Mouse (Mus musculus) limb, embryonic 15.5 days (tissue): ENCODE data around the gene Cd9. TPM values are rescaled to one million over a fixed set of nuclear protein-coding genes. Genes with fewer than 3 reads are reported as not detected.

Experiments used
- ATAC-seq: fragments of 200-750 bp; cut with Nextera tagmentation; 2 replicates; pipeline ENCODE4 v1.8.0; 2017; ENCODE audit warnings: low read depth, moderate TSS enrichment; ENCODE audit not compliant: insufficient number of reproducible peaks, low FRiP score, low TSS enrichment
- H3K27ac ChIP-seq: fragments of 300-500 bp; sonication (generic); 2 replicates; pipeline ENCODE4 v1.5.1; 2015; ENCODE audit warnings: moderate library complexity, mild to moderate bottlenecking, inconsistent platforms
- H3K27me3 ChIP-seq: fragments of 300-500 bp; sonication (generic); 2 replicates; pipeline ENCODE4 v1.6.1; 2015; ENCODE audit warnings: inconsistent platforms
- H3K36me3 ChIP-seq: fragments of 300-500 bp; sonication (generic); 2 replicates; pipeline ENCODE4 v1.6.1; 2015; ENCODE audit warnings: inconsistent platforms
- H3K4me1 ChIP-seq: fragments of 300-500 bp; sonication (generic); 2 replicates; pipeline ENCODE4 v1.6.1; 2015; ENCODE audit warnings: inconsistent platforms
- H3K4me2 ChIP-seq: fragments of 300-500 bp; sonication (generic); 2 replicates; pipeline ENCODE4 v1.6.1; 2015; ENCODE audit warnings: mild to moderate bottlenecking, inconsistent platforms
- H3K4me3 ChIP-seq: fragments of 300-500 bp; sonication (generic); 2 replicates; pipeline ENCODE4 v1.5.1; 2015; ENCODE audit warnings: mild to moderate bottlenecking, inconsistent platforms
- H3K9ac ChIP-seq: fragments of 300-500 bp; sonication (generic); 2 replicates; pipeline ENCODE4 v1.6.1; 2015; ENCODE audit warnings: inconsistent platforms
- H3K9me3 ChIP-seq: fragments of 300-500 bp; sonication (generic); 2 replicates; pipeline ENCODE4 v1.6.1; 2016; ENCODE audit warnings: inconsistent platforms
- WGBS: fragments of 180-500 bp; shearing (Covaris S2); methylation state at CpG from one replicate; pipeline ENCODE4 v1.1.7; 2015; 5-methylcytosine and 5-hydroxymethylcytosine counted together
- polyA plus RNA-seq: library from polyadenylated mRNA; unstranded; fragments of >200 nt; fragmentation: Nextera tagmentation; extraction: Ambion mirVana; gene quantifications from 2 replicates; pipeline ENCODE4 v1.2.1, GENCODE M21; 2015

Gene Cd9
- polyA plus RNA-seq = 490 and 511 TPM in 2 replicates

DNA sequence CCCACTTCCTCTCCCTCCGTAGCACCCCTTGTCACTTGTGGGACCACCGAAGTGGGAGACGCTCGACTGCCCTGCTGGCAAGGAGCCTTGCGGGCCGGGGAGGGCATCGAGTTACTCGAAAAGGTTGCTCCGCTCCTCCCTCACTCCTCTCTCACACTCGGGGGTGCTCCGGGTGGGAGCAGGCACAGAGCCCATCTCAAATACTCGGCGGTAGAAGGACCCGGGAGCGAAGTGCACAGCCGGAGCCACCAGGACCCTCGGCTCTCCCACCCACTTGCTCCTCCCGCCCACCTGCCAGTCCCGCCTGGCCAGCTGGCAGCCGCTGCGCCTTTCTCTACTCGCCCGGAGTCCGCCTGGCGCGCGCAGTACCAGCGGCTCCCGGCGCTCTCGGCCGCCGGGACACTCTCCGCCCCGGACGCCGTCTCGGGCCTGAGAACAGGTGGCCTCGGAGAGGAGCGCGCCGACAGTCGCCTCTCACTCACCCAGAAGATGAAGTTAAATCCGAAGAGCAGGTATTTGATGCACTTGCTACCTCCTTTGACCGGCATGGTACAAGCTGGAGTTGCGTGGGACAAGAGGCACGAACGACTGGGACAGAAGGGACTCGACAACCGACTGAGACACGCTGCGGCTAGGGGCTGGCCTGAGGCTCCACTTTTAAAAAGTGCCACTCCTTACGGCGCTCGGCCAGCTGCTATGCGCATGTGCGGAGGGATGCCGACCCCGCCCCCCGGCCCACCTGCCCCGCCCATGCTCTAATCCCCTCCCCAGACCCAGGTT is at the start of gene Cd9:
Cd9 (minus strand) TSS at position 700 of the 780 bp plus-strand sequence.
- WGBS = 1% methylated on average over 61 of the region's 61 CpGs
- Histone ChIP-seq H3K4me1 (peaks cover 62% of the 10 kb centered on the region), H3K9me3 (no peaks in the 10 kb centered on the region), H3K4me3 (peak within 1 kb of the TSS; percentile 85), H3K4me2 (peak within 1 kb of the TSS; percentile 72), H3K36me3 (0 out of 2 replicates have a peak, but pooled peaks cover 6% of the 10 kb centered on the region), H3K9ac (peak within 1 kb of the TSS; percentile 95), H3K27me3 (no peaks in the 10 kb centered on the region), H3K27ac (peak within 1 kb of the TSS; percentile 94)
- peak; percentile 82 for ATAC-seq

DNA sequence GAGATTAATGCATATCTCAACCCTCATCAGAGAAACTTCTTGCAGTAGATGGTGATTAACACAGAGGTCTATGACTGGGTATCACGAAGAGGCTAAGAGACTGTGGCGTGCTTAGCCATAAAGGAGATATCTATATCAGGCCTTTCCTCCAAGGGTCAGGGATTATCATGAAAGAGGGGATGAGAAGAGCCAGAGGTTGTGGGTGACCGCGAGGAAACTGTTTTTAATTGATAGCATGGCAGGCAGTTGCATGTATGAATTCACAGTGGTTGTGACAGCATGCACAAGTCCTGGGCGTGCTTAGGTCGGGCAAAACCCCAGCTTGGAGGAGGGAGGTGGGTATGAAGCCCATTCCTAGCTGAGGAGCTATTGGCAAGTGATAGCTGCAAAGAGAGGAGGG is 46.7 kb upstream of the Cd9 start:
- Histone ChIP-seq H3K27me3 (no peaks in the 10 kb centered on the region), H3K4me3 (no peak overlapping the region), H3K9ac (no peak overlapping the region), H3K4me2 (no peak overlapping the region), H3K9me3 (no peaks in the 10 kb centered on the region), H3K4me1 (peaks cover 4% of the 10 kb centered on the region; the same call in 1 of the 2 replicates), H3K36me3 (no peaks in the 10 kb centered on the region), H3K27ac (no peak overlapping the region)
- no peak for ATAC-seq
- WGBS = 86% methylated on average over 6 of the region's 6 CpGs

DNA sequence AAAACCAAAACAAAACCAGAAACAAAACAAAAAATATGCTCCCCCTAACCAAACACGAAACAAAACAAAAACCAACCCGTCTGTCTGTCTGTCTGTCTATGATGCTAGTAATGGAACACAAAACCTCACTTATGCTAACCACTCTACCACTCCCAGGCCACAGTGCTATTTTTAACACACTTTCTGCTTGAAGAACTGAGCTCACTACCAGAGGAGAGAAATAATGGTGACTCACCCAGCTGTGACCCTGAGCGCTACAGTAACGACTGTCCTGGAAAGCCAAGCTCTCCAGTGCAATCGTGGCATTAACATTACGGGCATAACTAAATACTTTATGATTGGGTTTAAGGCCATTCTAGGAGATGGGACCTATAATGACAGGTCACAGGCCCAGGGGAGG is 46.2 kb upstream of the Cd9 start:
- H3K27ac ChIP-seq = no peak overlapping the region
- no peaks in the 10 kb centered on the region for H3K36me3 ChIP-seq
- H3K27me3 ChIP-seq = no peaks in the 10 kb centered on the region
- H3K4me1 ChIP-seq = peaks cover 4% of the 10 kb centered on the region; the same call in 1 of the 2 replicates
- WGBS = 82% methylated on average over 6 of the region's 6 CpGs
- H3K9ac ChIP-seq = no peak overlapping the region
- no peaks in the 10 kb centered on the region for H3K9me3 ChIP-seq
- ATAC-seq = no peak
- no peak overlapping the region for H3K4me3 ChIP-seq
- H3K4me2 ChIP-seq = no peak overlapping the region

DNA sequence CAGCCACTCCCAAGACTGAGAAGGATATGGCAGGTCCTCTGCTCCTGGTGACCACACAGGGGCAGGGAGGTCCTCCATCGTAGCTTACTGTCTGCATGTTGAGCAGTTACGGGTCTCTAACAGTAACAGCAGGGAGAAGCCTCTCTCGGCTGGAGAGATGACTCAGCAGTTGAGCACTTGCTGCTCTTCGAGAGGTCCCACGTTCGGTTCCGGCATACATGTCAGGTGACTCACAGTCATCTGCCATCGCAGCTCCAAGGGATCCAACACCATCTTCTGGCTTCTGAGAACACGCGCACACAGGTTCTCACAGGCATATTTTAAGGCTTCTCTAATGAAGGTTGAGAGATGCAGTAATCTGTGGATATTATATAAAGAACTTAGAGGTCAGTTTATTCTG is 45.6 kb upstream of the Cd9 start:
- Histone ChIP-seq H3K27me3 (no peaks in the 10 kb centered on the region), H3K9me3 (no peaks in the 10 kb centered on the region), H3K9ac (no peak overlapping the region), H3K4me2 (no peak overlapping the region), H3K36me3 (no peaks in the 10 kb centered on the region), H3K27ac (no peak overlapping the region), H3K4me3 (no peak overlapping the region), H3K4me1 (peaks cover 4% of the 10 kb centered on the region; the same call in 1 of the 2 replicates)
- WGBS = 78% methylated on average over 10 of the region's 10 CpGs
- no peak for ATAC-seq

DNA sequence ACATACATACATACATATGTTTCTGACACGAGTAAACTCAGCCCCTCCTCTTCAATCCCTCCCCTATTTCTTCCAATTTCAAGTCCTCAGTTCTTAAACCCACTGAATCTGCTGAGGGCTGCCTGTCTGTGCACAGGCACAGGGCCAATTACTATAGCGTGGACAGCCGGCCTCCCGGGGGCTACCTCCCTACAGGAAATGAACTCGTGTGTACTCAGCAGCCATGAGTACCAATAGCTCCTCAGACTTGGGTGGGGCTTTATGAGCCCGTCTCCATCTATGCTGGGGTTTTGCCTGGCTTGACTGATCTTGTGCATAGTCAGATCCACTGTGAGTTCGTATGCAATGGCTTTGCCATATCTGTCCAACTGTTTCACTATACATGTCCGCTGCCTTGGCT is 44.8 kb upstream of the Cd9 start:
- Histone ChIP-seq H3K4me3 (no peak overlapping the region), H3K9me3 (no peaks in the 10 kb centered on the region), H3K27me3 (no peaks in the 10 kb centered on the region), H3K27ac (no peak overlapping the region), H3K4me1 (peaks cover 4% of the 10 kb centered on the region; the same call in 1 of the 2 replicates), H3K9ac (no peak overlapping the region), H3K4me2 (no peak overlapping the region), H3K36me3 (no peaks in the 10 kb centered on the region)
- 39% methylated on average over 8 of the region's 8 CpGs for WGBS
- ATAC-seq = no peak

DNA sequence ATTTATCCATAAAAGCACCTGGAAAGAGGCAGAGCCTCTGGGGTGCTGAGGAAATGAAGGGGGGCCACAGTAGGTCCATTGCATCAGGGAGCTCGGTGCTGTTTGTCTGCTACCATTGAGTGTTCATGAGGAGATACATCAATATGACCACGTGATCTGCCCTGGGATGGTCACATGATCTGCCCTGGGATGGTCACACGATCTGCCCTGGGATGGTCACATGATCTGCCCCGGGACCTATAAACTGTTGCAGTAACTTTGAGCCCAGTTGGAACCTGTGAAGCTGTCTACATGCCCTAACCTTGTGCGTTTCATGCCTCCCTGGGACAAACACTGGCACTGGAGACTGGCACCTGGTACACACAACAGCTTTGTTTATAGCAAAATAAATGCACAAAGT is 43.9 kb upstream of the Cd9 start:
- ATAC-seq = no peak
- WGBS = 76% methylated on average over 5 of the region's 5 CpGs

DNA sequence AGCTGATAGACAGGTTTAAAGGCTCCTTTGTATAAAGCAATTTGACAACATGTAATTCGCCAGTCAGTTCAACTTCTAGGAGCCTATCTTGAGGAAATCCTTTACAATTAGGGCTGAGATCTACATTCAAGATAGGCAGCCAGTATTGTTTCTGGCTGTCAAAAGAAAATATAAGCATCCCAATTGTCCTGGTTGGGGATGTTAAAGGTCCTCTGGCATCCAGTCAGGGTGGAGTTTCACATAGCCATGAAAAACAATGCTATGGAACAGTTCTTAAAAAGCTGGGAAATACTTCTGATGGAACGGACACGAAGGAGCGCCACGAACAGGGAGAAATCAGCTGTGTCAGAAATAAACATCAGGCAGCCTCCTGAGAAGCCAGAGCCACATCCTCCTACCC is 40.4 kb upstream of the Cd9 start:
- Histone ChIP-seq H3K9me3 (no peaks in the 10 kb centered on the region), H3K27ac (no peak overlapping the region), H3K4me1 (peaks cover 4% of the 10 kb centered on the region; the same call in 1 of the 2 replicates), H3K9ac (no peak overlapping the region), H3K4me3 (no peak overlapping the region), H3K36me3 (no peaks in the 10 kb centered on the region), H3K27me3 (no peaks in the 10 kb centered on the region), H3K4me2 (no peak overlapping the region)
- 78% methylated on average over 5 of the region's 5 CpGs for WGBS
- ATAC-seq = no peak

More for the DNA sequence above, 43.9 kb upstream of the Cd9 start:
- Histone ChIP-seq H3K27ac (no peak overlapping the region), H3K4me2 (no peak overlapping the region), H3K27me3 (no peaks in the 10 kb centered on the region), H3K9me3 (no peaks in the 10 kb centered on the region), H3K4me3 (no peak overlapping the region), H3K9ac (no peak overlapping the region), H3K4me1 (peaks cover 4% of the 10 kb centered on the region; the same call in 1 of the 2 replicates), H3K36me3 (no peaks in the 10 kb centered on the region)

DNA sequence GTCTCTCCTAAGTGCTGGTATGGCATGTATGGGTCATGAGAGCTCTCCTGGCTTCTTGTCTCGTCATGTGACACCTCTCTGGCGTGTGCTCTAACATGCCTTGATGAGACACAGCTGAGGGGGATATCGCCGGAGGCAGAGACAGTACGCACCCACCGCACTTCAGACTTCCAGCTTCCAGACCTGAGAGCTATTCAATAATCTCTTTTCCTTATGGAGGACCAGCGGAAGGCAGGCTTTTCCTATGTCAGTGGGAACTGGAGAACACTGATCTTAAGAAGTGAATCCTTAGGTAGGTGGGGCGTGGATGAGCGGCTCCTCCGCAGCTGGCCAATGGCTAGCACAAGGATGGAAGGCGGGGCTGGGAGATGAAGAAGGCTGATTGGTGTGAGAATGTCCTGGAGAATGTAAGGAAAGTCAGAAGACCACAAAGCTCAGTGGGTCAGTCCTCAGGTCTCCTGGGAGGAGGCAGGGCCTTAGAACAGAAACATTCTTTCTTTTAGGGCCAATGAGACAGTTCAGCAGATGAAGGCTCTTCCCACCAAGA is 38.6 kb upstream of the Cd9 start:
- ATAC-seq = no peak
- no peak overlapping the region for H3K9ac ChIP-seq
- H3K9me3 ChIP-seq = no peaks in the 10 kb centered on the region

DNA sequence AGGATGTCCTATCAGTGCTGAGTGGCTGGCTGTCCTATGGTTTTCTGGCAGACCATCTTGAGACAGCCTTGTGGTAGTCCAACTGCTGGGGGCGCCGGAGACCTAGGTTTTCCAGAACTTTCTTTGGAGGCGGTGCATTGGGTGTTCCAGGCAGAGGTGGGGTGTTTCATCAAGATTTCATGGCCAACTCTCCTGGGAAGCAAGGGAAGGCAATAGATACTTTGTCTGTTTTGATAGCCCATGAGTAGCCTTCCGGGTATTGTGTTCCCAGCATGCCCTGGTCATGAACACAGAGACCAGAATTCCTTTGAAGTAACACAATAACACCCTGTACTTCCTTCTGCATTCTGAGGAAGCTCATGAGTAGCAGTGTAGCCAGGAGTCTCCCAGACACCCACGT is 34.9 kb upstream of the Cd9 start:
- Histone ChIP-seq H3K9me3 (no peaks in the 10 kb centered on the region), H3K27ac (no peak overlapping the region), H3K4me3 (no peak overlapping the region), H3K27me3 (no peaks in the 10 kb centered on the region), H3K9ac (no peak overlapping the region), H3K36me3 (no peaks in the 10 kb centered on the region), H3K4me1 (no peaks in the 10 kb centered on the region), H3K4me2 (no peak overlapping the region)
- ATAC-seq = no peak
- 89% methylated on average over 5 of the region's 5 CpGs for WGBS

More for the DNA sequence above, 38.6 kb upstream of the Cd9 start:
- Histone ChIP-seq H3K36me3 (no peaks in the 10 kb centered on the region), H3K27ac (no peak overlapping the region), H3K4me1 (no peaks in the 10 kb centered on the region), H3K27me3 (no peaks in the 10 kb centered on the region), H3K4me3 (no peak overlapping the region), H3K4me2 (no peak overlapping the region)
- 82% methylated on average over 11 of the region's 11 CpGs for WGBS

DNA sequence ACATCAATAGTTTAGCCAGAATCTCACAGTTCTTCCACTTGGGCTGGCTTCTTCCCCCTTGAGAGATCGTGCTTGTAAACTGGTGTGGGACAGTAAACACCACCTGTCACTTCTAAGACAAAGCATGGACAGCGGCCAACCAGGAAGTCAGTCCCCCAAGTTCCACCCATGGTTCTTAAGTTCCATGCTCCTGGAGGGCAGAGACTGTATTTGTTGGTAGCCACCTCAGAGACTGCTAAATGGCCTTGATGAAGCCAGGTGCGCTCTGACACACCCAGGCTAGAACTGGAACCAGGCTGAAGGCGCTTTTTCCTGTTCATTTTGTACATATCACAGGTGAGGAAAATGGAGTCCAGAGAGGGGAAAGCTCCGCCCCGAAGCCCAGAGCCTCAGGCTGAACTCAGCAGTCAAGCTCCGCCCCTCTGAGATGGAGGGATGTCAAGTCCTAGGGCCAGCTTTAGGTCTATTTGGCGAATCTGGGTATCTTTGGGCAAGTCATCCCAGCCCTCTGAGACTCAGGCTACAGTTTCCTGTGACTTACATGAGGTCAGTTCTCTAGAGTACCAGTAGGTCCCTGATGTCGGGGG is 34.1 kb upstream of the Cd9 start:
- Histone ChIP-seq H3K4me3 (no peak overlapping the region), H3K36me3 (no peaks in the 10 kb centered on the region), H3K9me3 (no peaks in the 10 kb centered on the region), H3K4me2 (no peak overlapping the region), H3K27ac (no peak overlapping the region), H3K4me1 (no peaks in the 10 kb centered on the region), H3K9ac (no peak overlapping the region), H3K27me3 (no peaks in the 10 kb centered on the region)
- ATAC-seq = no peak
- WGBS = 88% methylated on average over 9 of the region's 9 CpGs

DNA sequence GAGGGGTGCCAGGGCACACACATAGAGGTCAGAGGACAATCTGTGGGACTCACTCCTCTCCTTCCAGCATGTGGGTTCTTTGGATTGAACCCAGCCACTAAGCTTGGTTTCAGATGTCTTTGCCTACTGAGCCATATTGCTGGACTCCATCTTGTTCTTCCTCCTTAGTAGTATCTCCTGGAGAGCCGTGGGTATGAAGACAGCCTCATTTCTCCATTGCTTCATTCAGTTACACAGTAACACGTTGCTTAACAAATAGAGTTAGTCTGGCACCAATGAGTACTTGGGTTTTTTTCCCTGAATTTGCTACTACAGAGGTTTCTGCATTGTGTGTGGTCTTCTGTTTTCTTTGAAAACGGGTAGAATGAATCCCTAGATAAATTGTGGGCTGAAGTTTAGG is 31.5 kb upstream of the Cd9 start:
- H3K27me3 ChIP-seq = no peaks in the 10 kb centered on the region
- H3K27ac ChIP-seq = no peak overlapping the region
- ATAC-seq = no peak
- WGBS = 61% methylated on average over 3 of the region's 3 CpGs
- H3K36me3 ChIP-seq = no peaks in the 10 kb centered on the region
- no peak overlapping the region for H3K4me3 ChIP-seq
- H3K9ac ChIP-seq = no peak overlapping the region
- no peaks in the 10 kb centered on the region for H3K9me3 ChIP-seq
- 0 out of 2 replicates have a peak, but pooled peaks cover 5% of the 10 kb centered on the region for H3K4me1 ChIP-seq
- H3K4me2 ChIP-seq = no peak overlapping the region

DNA sequence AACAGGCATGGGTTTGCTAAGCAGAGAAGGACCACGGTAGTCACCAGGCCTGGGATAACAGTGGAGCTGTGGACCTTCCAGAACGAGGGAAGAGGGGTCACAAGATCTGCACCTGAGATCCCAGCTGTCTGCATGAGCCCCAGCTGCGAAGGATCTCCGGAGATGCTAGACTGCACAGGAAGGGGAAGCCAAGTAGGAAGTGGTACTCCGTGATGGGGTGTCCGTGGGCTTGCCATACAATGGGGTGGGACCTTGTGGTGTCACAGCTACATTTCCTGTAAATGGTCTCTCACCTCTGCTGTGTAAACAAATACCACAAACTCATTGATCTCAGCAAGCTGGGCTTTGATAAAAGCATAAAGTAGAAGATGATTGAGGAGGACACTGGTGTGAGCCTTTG is 29.4 kb upstream of the Cd9 start:
- H3K9me3 ChIP-seq = no peaks in the 10 kb centered on the region
- H3K36me3 ChIP-seq = no peaks in the 10 kb centered on the region
- WGBS = 85% methylated on average over 6 of the region's 6 CpGs
- no peak overlapping the region for H3K9ac ChIP-seq
- no peaks in the 10 kb centered on the region for H3K27me3 ChIP-seq
- no peak overlapping the region for H3K27ac ChIP-seq
- 0 out of 2 replicates have a peak, but pooled peaks cover 5% of the 10 kb centered on the region for H3K4me1 ChIP-seq
- no peak overlapping the region for H3K4me3 ChIP-seq
- ATAC-seq = no peak
- H3K4me2 ChIP-seq = no peak overlapping the region
